Mouse (Mus musculus) large intestine, adult 2 months (tissue): ENCODE results near the gene Pdia6. TPM values are rescaled to one million over a fixed set of nuclear protein-coding genes. Genes with fewer than 3 reads are reported as not detected.

Experiments used
- DNase-seq: peaks from one replicate; pipeline ENCODE4 v3.0.0-alpha.2; 2012; ENCODE audit warnings: low read depth, low spot score
- WGBS: fragments of 180-500 bp; shearing (Covaris S2); methylation state at CpG from one replicate; pipeline ENCODE4 v1.1.7; 2018; 5-methylcytosine and 5-hydroxymethylcytosine counted together
- polyA plus RNA-seq: library from polyadenylated mRNA; depleted of rRNA; stranded (reverse); fragments of >200 nt; gene quantifications from 2 replicates; pipeline ENCODE4 v1.2.3, GENCODE M21; 2012; rRNA removed

Gene Pdia6
- polyA plus RNA-seq, 1 experiment: 95.1 TPM

DNA sequence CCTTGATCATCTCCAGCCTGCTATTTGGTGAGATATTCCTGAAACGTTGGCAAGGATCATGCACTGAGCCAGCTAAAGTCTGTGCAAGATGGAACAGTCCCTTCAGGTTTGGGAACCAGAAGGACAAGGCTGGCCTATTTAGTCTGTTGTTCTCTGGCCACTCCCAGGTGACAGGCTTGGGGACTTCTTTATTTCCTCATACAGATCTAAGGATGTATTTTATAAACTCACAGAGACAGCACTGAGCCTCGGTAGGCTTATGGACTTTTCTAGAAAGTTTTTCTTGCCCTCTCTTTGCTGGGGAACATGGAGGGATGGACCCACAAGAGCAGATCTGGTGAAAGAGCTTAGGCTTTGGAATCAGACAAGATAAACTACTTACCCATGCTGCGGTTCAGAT is 62.9 kb downstream of the Pdia6 start, which contains the start of gene Atp6v1c2:
Atp6v1c2 (minus strand) TSS at position 101 of the 400 bp plus-strand sequence.
- WGBS: 48% methylated on average over 3 of the region's 3 CpGs

GRCm38 (mm10) chr12:17333459-17333858 is 67.1 kb downstream of the Pdia6 start:
- no peak for DNase-seq
- WGBS: 10% methylated on average over 1 of the region's 1 CpGs

More for the DNA sequence above, 62.9 kb downstream of the Pdia6 start, which contains the start of gene Atp6v1c2:
- DNase-seq: no peak

Other genes starting within 250 kb of the Pdia6 start
- gene Kcnf1, start 89.7 kb upstream of the Pdia6 start, polyA plus RNA-seq: 3.8 and 4.1 TPM in 2 replicates
- gene Atp6v1c2, start 62.8 kb downstream of the Pdia6 start, polyA plus RNA-seq: 0.10 TPM in 1 of 2 replicates, not detected in the other
- gene Nol10, start 81.9 kb downstream of the Pdia6 start, polyA plus RNA-seq: 2.8 TPM in 2 replicates